Mouse (Mus musculus): ENCODE results near the gene Rbm14. TPM values are rescaled to one million over a fixed set of nuclear protein-coding genes. Genes with fewer than 3 reads are reported as not detected.
A peak's percentile ranks its signal among the peaks of the same experiment; 100 is the strongest.

The Rbm14 gene
- 66.8 and 67.5 TPM in 2 replicates for polyA plus RNA-seq (2015; fragmentation: Nextera tagmentation; extraction: Ambion mirVana)

GRCm38 (mm10) chr19:4811063-4811908, at the start of gene Rbm14, which contains the start of gene Gm21992:
Gene Rbm14 (minus strand): TSS chr19:4811634.
Gene Gm21992 (minus strand): TSS chr19:4811612.
- Histone ChIP-seq H3K27ac (peak within 1 kb of the TSS; percentile 95), H3K4me1 (replicated peaks) (peaks cover 37% of the 10 kb centered on the region), H3K27me3 (no peaks in the 10 kb centered on the region), H3K4me3 (peak within 1 kb of the TSS; percentile 87), H3K36me3 (no peaks in the 10 kb centered on the region), H3K9me3 (0 out of 2 replicates have a peak, but pooled peaks cover 5% of the 10 kb centered on the region), H3K9ac (peak within 1 kb of the TSS; percentile 76), H3K4me2 (peak within 1 kb of the TSS; percentile 96)
- ATAC-seq (ENCODE audit: low FRiP score) = peak; percentile 99
- under 1% methylated on average over 82 of the region's 83 CpGs for WGBS

- no peak overlapping the region for H3K4me2 ChIP-seq
- peaks cover 37% of the 10 kb centered on the region for H3K36me3 ChIP-seq
- no peaks in the 10 kb centered on the region for H3K27me3 ChIP-seq
- 85% methylated on average over 6 of the region's 6 CpGs for WGBS
- H3K4me1 ChIP-seq (replicated peaks) = peaks cover 14% of the 10 kb centered on the region
- peak overlapping the region; percentile 5; the same call in 1 of the 2 replicates for H3K9ac ChIP-seq
- H3K27ac ChIP-seq = no peak overlapping the region
- ATAC-seq (ENCODE audit: low FRiP score) = no peak
- no peak overlapping the region for H3K4me3 ChIP-seq
- no peaks in the 10 kb centered on the region for H3K9me3 ChIP-seq
These were observed 47.6 kb upstream of the Rbm14 start for GRCm38 (mm10) chr19:4859081-4859480.

- H3K9ac ChIP-seq = peak overlapping the region; percentile 87
- peaks cover 28% of the 10 kb centered on the region for H3K36me3 ChIP-seq
- no peak for ATAC-seq (ENCODE audit: low FRiP score)
- H3K4me3 ChIP-seq = peak overlapping the region; percentile 61
- no peak overlapping the region for H3K27ac ChIP-seq
- peak overlapping the region; percentile 96 for H3K4me2 ChIP-seq
- H3K4me1 ChIP-seq (replicated peaks) = peaks cover 14% of the 10 kb centered on the region
- 73% methylated on average over 4 of the region's 4 CpGs for WGBS
- no peaks in the 10 kb centered on the region for H3K9me3 ChIP-seq
- no peaks in the 10 kb centered on the region for H3K27me3 ChIP-seq
These were observed 44.5 kb upstream of the Rbm14 start for GRCm38 (mm10) chr19:4855951-4856350.

- no peaks in the 10 kb centered on the region for H3K9me3 ChIP-seq
- H3K4me3 ChIP-seq = peak overlapping the region; percentile 61
- H3K27me3 ChIP-seq = 0 out of 2 replicates have a peak, but pooled peaks cover under 1% of the 10 kb centered on the region
- peaks cover 14% of the 10 kb centered on the region for H3K4me1 ChIP-seq (replicated peaks)
- H3K4me2 ChIP-seq = peak overlapping the region; percentile 96
- H3K27ac ChIP-seq = peak overlapping the region; percentile 65
- H3K9ac ChIP-seq = peak overlapping the region; percentile 87
- H3K36me3 ChIP-seq = peaks cover 23% of the 10 kb centered on the region
- peak; percentile 73; the same call in 1 of the 2 replicates for ATAC-seq (ENCODE audit: low FRiP score)
- under 1% methylated on average over 14 of the region's 14 CpGs for WGBS
These were observed 44.0 kb upstream of the Rbm14 start for GRCm38 (mm10) chr19:4855470-4855820.

- Histone ChIP-seq H3K27me3 (0 out of 2 replicates have a peak, but pooled peaks cover 3% of the 10 kb centered on the region), H3K9me3 (no peaks in the 10 kb centered on the region), H3K36me3 (peaks cover 17% of the 10 kb centered on the region), H3K4me3 (peak within 1 kb of the TSS; percentile 61), H3K4me2 (peak within 1 kb of the TSS; percentile 96), H3K9ac (peak within 1 kb of the TSS; percentile 87), H3K4me1 (replicated peaks) (peaks cover 14% of the 10 kb centered on the region), H3K27ac (peak within 1 kb of the TSS; percentile 65)
- peak; percentile 92 for ATAC-seq (ENCODE audit: low FRiP score)
- 4% methylated on average over 45 of the region's 45 CpGs for WGBS
These were observed 43.4 kb upstream of the Rbm14 start, which contains the start of gene Ctsf for GRCm38 (mm10) chr19:4854552-4855469. Gene Ctsf (plus strand): TSS chr19:4855130.

GRCm38 (mm10) chr19:4850281-4850680, 38.8 kb upstream of the Rbm14 start:
- H3K36me3 ChIP-seq = no peaks in the 10 kb centered on the region
- no peak overlapping the region for H3K4me2 ChIP-seq
- no peak for ATAC-seq (ENCODE audit: low FRiP score)
- 0 out of 2 replicates have a peak, but pooled peaks cover 10% of the 10 kb centered on the region for H3K27me3 ChIP-seq
- no peak overlapping the region for H3K27ac ChIP-seq
- peaks cover 4% of the 10 kb centered on the region for H3K4me1 ChIP-seq (replicated peaks)
- 44% methylated on average over 5 of the region's 5 CpGs for WGBS
- no peaks in the 10 kb centered on the region for H3K9me3 ChIP-seq
- no peak overlapping the region for H3K4me3 ChIP-seq
- no peak overlapping the region for H3K9ac ChIP-seq

GRCm38 (mm10) chr19:4849800-4850199, 38.4 kb upstream of the Rbm14 start:
- 58% methylated on average over 4 of the region's 4 CpGs for WGBS
- ATAC-seq (ENCODE audit: low FRiP score) = no peak
- Histone ChIP-seq H3K27me3 (0 out of 2 replicates have a peak, but pooled peaks cover 10% of the 10 kb centered on the region), H3K4me1 (replicated peaks) (peaks cover 3% of the 10 kb centered on the region; the same call in 1 of the 2 replicates), H3K4me2 (no peak overlapping the region), H3K27ac (no peak overlapping the region), H3K9me3 (no peaks in the 10 kb centered on the region), H3K4me3 (no peak overlapping the region), H3K9ac (no peak overlapping the region), H3K36me3 (no peaks in the 10 kb centered on the region)

GRCm38 (mm10) chr19:4847490-4847889, 36.1 kb upstream of the Rbm14 start:
- WGBS = 43% methylated on average over 7 of the region's 7 CpGs
- H3K4me3 ChIP-seq = no peak overlapping the region
- H3K27ac ChIP-seq = no peak overlapping the region
- H3K9ac ChIP-seq = no peak overlapping the region
- H3K9me3 ChIP-seq = no peaks in the 10 kb centered on the region
- H3K4me2 ChIP-seq = no peak overlapping the region
- H3K4me1 ChIP-seq (replicated peaks) = no peaks in the 10 kb centered on the region
- ATAC-seq (ENCODE audit: low FRiP score) = no peak
- no peaks in the 10 kb centered on the region for H3K36me3 ChIP-seq
- H3K27me3 ChIP-seq = peaks cover 16% of the 10 kb centered on the region

- no peak overlapping the region for H3K4me3 ChIP-seq
- no peak overlapping the region for H3K9ac ChIP-seq
- H3K4me1 ChIP-seq (replicated peaks) = no peaks in the 10 kb centered on the region
- peaks cover 32% of the 10 kb centered on the region for H3K27me3 ChIP-seq
- no peak for ATAC-seq (ENCODE audit: low FRiP score)
- no peaks in the 10 kb centered on the region for H3K36me3 ChIP-seq
- H3K9me3 ChIP-seq = no peaks in the 10 kb centered on the region
- 91% methylated on average over 2 of the region's 2 CpGs for WGBS
- H3K4me2 ChIP-seq = no peak overlapping the region
- no peak overlapping the region for H3K27ac ChIP-seq
These were observed 34.4 kb upstream of the Rbm14 start for GRCm38 (mm10) chr19:4845846-4846245.

- no peaks in the 10 kb centered on the region for H3K9me3 ChIP-seq
- peaks cover 20% of the 10 kb centered on the region for H3K4me1 ChIP-seq (replicated peaks)
- peaks cover 39% of the 10 kb centered on the region for H3K27me3 ChIP-seq
- H3K4me3 ChIP-seq = no peak overlapping the region
- 65% methylated on average over 2 of the region's 2 CpGs for WGBS
- H3K27ac ChIP-seq = no peak overlapping the region
- no peaks in the 10 kb centered on the region for H3K36me3 ChIP-seq
- no peak overlapping the region for H3K4me2 ChIP-seq
- ATAC-seq (ENCODE audit: low FRiP score) = no peak
- no peak overlapping the region for H3K9ac ChIP-seq
These were observed 31.2 kb upstream of the Rbm14 start for GRCm38 (mm10) chr19:4842611-4843010.

- H3K4me2 ChIP-seq = no peak overlapping the region
- peaks cover 35% of the 10 kb centered on the region for H3K27me3 ChIP-seq
- H3K9me3 ChIP-seq = no peaks in the 10 kb centered on the region
- H3K27ac ChIP-seq = no peak overlapping the region
- no peak overlapping the region for H3K4me3 ChIP-seq
- peaks cover 21% of the 10 kb centered on the region for H3K4me1 ChIP-seq (replicated peaks)
- no peaks in the 10 kb centered on the region; the same call in 1 of the 2 replicates for H3K36me3 ChIP-seq
- H3K9ac ChIP-seq = no peak overlapping the region
- no peak for ATAC-seq (ENCODE audit: low FRiP score)
- 88% methylated on average over 9 of the region's 9 CpGs for WGBS
These were observed 29.4 kb upstream of the Rbm14 start for GRCm38 (mm10) chr19:4840848-4841247.

GRCm38 (mm10) chr19:4839149-4839548, 27.7 kb upstream of the Rbm14 start, which contains the start of the genes Ccs and Ccdc87:
Gene Ccs (minus strand): TSS chr19:4839332.
Gene Ccdc87 (plus strand): TSS chr19:4839366.
- H3K4me1 ChIP-seq (replicated peaks) = peaks cover 21% of the 10 kb centered on the region
- under 1% methylated on average over 25 of the region's 25 CpGs for WGBS
- H3K9ac ChIP-seq = peak within 1 kb of the TSS; percentile 77

More at GRCm38 (mm10) chr19:4839149-4839548, 27.7 kb upstream of the Rbm14 start, which contains the start of the genes Ccs and Ccdc87:
- peak; percentile 98 for ATAC-seq (ENCODE audit: low FRiP score)
- no peaks in the 10 kb centered on the region for H3K9me3 ChIP-seq
- peaks cover 35% of the 10 kb centered on the region for H3K27me3 ChIP-seq
- H3K4me3 ChIP-seq = peak within 1 kb of the TSS; percentile 62
- H3K4me2 ChIP-seq = peak within 1 kb of the TSS; percentile 98
- peaks cover under 1% of the 10 kb centered on the region; the same call in 1 of the 2 replicates for H3K36me3 ChIP-seq
- no peak within 1 kb of the TSS for H3K27ac ChIP-seq
